Mouse (Mus musculus): ENCODE results near the gene Lpin2.

The Lpin2 gene

GRCm38 (mm10) chr17:71268599-71268998 is 86.2 kb downstream of the Lpin2 start:
- no peak for DNase-seq

- no peak for DNase-seq
These were observed 91.5 kb downstream of the Lpin2 start for GRCm38 (mm10) chr17:71273901-71274300.

- DNase-seq, result no peak
These were observed 94.4 kb downstream of the Lpin2 start for GRCm38 (mm10) chr17:71276771-71277170.

GRCm38 (mm10) chr17:71277701-71278491 is 95.5 kb downstream of the Lpin2 start:
- no peak for DNase-seq

- DNase-seq, result no peak
These were observed 100.4 kb downstream of the Lpin2 start for GRCm38 (mm10) chr17:71282716-71283115.

- DNase-seq, result no peak
These were observed 100.9 kb downstream of the Lpin2 start for GRCm38 (mm10) chr17:71283237-71283636.

GRCm38 (mm10) chr17:71284890-71285289 is 102.5 kb downstream of the Lpin2 start:
- no peak for DNase-seq

- no peak for DNase-seq
These were observed 103.6 kb downstream of the Lpin2 start for GRCm38 (mm10) chr17:71285929-71286328.

GRCm38 (mm10) chr17:71287586-71287985 is 105.2 kb downstream of the Lpin2 start:
- no peak for DNase-seq

- no peak for DNase-seq
These were observed 105.9 kb downstream of the Lpin2 start for GRCm38 (mm10) chr17:71288145-71288758.

- no peak for DNase-seq
These were observed 106.6 kb downstream of the Lpin2 start for GRCm38 (mm10) chr17:71288808-71289548.

- DNase-seq, result no peak
These were observed 107.3 kb downstream of the Lpin2 start for GRCm38 (mm10) chr17:71289572-71290176.

- DNase-seq, result no peak
These were observed 108.4 kb downstream of the Lpin2 start for GRCm38 (mm10) chr17:71290486-71291410.

- no peak for DNase-seq
These were observed 109.6 kb downstream of the Lpin2 start for GRCm38 (mm10) chr17:71291897-71292420.

GRCm38 (mm10) chr17:71292897-71293296 is 110.5 kb downstream of the Lpin2 start:
- no peak for DNase-seq

GRCm38 (mm10) chr17:71294570-71294969 is 112.2 kb downstream of the Lpin2 start:
- DNase-seq, result no peak

All from right cerebral cortex, postnatal 14 days (tissue).